18 mouse cellular contexts compared by ENCODE assay signal in the genomic region with DNA sequence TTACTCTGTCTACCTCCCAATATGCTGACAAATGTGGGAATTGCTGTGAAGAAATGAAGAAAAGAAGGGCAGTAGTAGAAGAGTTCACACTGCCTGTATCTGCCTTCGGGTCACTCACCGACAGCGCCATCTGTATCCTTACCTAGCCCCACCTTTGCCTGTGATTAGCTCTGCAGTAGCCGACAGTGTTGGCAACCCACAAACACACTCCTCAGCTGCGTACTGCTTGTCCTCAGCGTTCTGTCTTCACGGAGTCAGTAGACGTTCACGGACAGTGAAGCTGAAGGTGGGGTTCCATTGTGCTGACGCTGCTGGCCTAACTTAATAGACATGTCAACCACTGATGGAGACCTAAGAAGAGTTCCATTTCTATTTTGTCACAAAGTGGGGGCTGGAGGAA.
DNase-seq lines count a peak whose midpoint lies in the region; ATAC-seq and TF ChIP-seq lines count a peak whose summit lies in the region.
"Had no signal": no experiment of that assay in that cellular context is flagged by ENCODE, and none has a peak within 500 bp of the region (broad histone marks: within the 10 kb centered on the region; RNA-seq: fewer than 3 reads in every experiment).

No protein-coding gene starts in this region.

- no peak overlapping the region for H3K9ac ChIP-seq in forebrain, embryonic 13.5 days
- no peak overlapping the region for H3K9ac ChIP-seq in hindbrain, embryonic 13.5 days
- H3K9ac ChIP-seq in midbrain, embryonic 15.5 days = no peak overlapping the region
- H3K9ac ChIP-seq in hindbrain, postnatal 0 days (replicated peaks; ENCODE audit: low read length) = no peak overlapping the region

- WGBS in forebrain, embryonic 13.5 days = 87% methylated on average over 10 of the region's 10 CpGs
- WGBS in forebrain, embryonic 10.5 days = 93% methylated on average over 10 of the region's 10 CpGs
- WGBS in hindbrain, embryonic 13.5 days = 84% methylated on average over 10 of the region's 10 CpGs
- 94% methylated on average over 10 of the region's 10 CpGs for WGBS in hindbrain, embryonic 10.5 days
- WGBS in midbrain, embryonic 15.5 days = 66% methylated on average over 10 of the region's 10 CpGs
- WGBS in midbrain, embryonic 10.5 days = 93% methylated on average over 10 of the region's 10 CpGs
- WGBS in hindbrain, postnatal 0 days = 76% methylated on average over 10 of the region's 10 CpGs

- 0 out of 2 replicates have a peak, but pooled peaks cover 7% of the 10 kb centered on the region for H3K4me1 ChIP-seq in forebrain, embryonic 13.5 days
- H3K4me1 ChIP-seq in forebrain, embryonic 10.5 days = peaks cover 3% of the 10 kb centered on the region; the same call in 1 of the 2 replicates
- H3K4me1 ChIP-seq in hindbrain, embryonic 13.5 days (replicated peaks) = peaks cover 14% of the 10 kb centered on the region
- 0 out of 2 replicates have a peak, but pooled peaks cover 4% of the 10 kb centered on the region for H3K4me1 ChIP-seq in hindbrain, embryonic 10.5 days (replicated peaks)
- H3K4me1 ChIP-seq in midbrain, embryonic 15.5 days = no peaks in the 10 kb centered on the region
- 0 out of 2 replicates have a peak, but pooled peaks cover 7% of the 10 kb centered on the region for H3K4me1 ChIP-seq in midbrain, embryonic 10.5 days
- H3K4me1 ChIP-seq in hindbrain, postnatal 0 days (ENCODE audit: insufficient read depth, low read length) = no peaks in the 10 kb centered on the region

- DNase-seq in forebrain, embryonic 10.5 days (ENCODE audit: extremely low spot score, low spot score) = no peak
- DNase-seq in hindbrain, embryonic 10.5 days (ENCODE audit: low spot score) = no peak
- no peak for DNase-seq in midbrain, embryonic 10.5 days (ENCODE audit: low spot score)
- peak; percentile 10 for DNase-seq in hindbrain, postnatal 0 days (ENCODE audit: low spot score)
- DNase-seq in embryo, embryonic 10 days (ENCODE audit: low spot score) = no peak
- DNase-seq: adrenal gland, postnatal 10 days; cerebellum, adult 18-20 months; cerebellum, adult 9-11 months; cerebellum, postnatal 36 days; gastrocnemius, postnatal 36 days; heart, adult 18-20 months; heart, postnatal 10 days; kidney, adult 11 months had no signal

- no peaks in the 10 kb centered on the region; the same call in 1 of the 2 replicates for H3K36me3 ChIP-seq in forebrain, embryonic 13.5 days (ENCODE audit: poor library complexity, severe bottlenecking)
- H3K36me3 ChIP-seq in forebrain, embryonic 10.5 days (replicated peaks) = peaks cover 31% of the 10 kb centered on the region
- H3K36me3 ChIP-seq in hindbrain, embryonic 13.5 days = no peaks in the 10 kb centered on the region
- peaks cover 29% of the 10 kb centered on the region for H3K36me3 ChIP-seq in hindbrain, embryonic 10.5 days
- H3K36me3 ChIP-seq in midbrain, embryonic 15.5 days (replicated peaks) = no peaks in the 10 kb centered on the region
- H3K36me3 ChIP-seq in midbrain, embryonic 10.5 days = peaks cover 26% of the 10 kb centered on the region
- no peaks in the 10 kb centered on the region; the same call in 1 of the 2 replicates for H3K36me3 ChIP-seq in hindbrain, postnatal 0 days (ENCODE audit: insufficient read depth, low read length)

- H3K9me3 ChIP-seq in forebrain, embryonic 13.5 days (replicated peaks) = no peaks in the 10 kb centered on the region
- no peaks in the 10 kb centered on the region for H3K9me3 ChIP-seq in forebrain, embryonic 10.5 days
- H3K9me3 ChIP-seq in hindbrain, embryonic 13.5 days = no peaks in the 10 kb centered on the region
- H3K9me3 ChIP-seq in hindbrain, embryonic 10.5 days = no peaks in the 10 kb centered on the region
- H3K9me3 ChIP-seq in midbrain, embryonic 15.5 days = no peaks in the 10 kb centered on the region
- no peaks in the 10 kb centered on the region for H3K9me3 ChIP-seq in midbrain, embryonic 10.5 days (replicated peaks)
- no peaks in the 10 kb centered on the region for H3K9me3 ChIP-seq in hindbrain, postnatal 0 days (ENCODE audit: low read length)
- H3K9me3 ChIP-seq: embryonic facial prominence, embryonic 10.5 days; heart, embryonic 10.5 days had no signal

- peak overlapping the region; percentile 35; the same call in 1 of the 2 replicates for H3K27ac ChIP-seq in forebrain, embryonic 13.5 days
- no peak overlapping the region for H3K27ac ChIP-seq in forebrain, embryonic 10.5 days
- peak overlapping the region; percentile 18; the same call in 1 of the 2 replicates for H3K27ac ChIP-seq in hindbrain, embryonic 13.5 days
- no peak overlapping the region for H3K27ac ChIP-seq in hindbrain, embryonic 10.5 days
- H3K27ac ChIP-seq in midbrain, embryonic 15.5 days = no peak overlapping the region
- H3K27ac ChIP-seq in midbrain, embryonic 10.5 days (replicated peaks) = no peak overlapping the region
- H3K27ac ChIP-seq in hindbrain, postnatal 0 days = no peak overlapping the region
- H3K27ac ChIP-seq: embryonic facial prominence, embryonic 10.5 days; heart, embryonic 10.5 days had no signal

- TF ChIP-seq CTCF in hindbrain, postnatal 0 days (IDR thresholded peaks at IDR 0.05; ENCODE audit: low read depth) = no peak

- ATAC-seq in forebrain, embryonic 13.5 days = 0 out of 2 replicates have a peak, but pooled peaks have one; percentile 33
- no peak for ATAC-seq in hindbrain, embryonic 13.5 days (ENCODE audit: low FRiP score)
- 0 out of 2 replicates have a peak, but pooled peaks have one; percentile 18 for ATAC-seq in midbrain, embryonic 15.5 days (replicated peaks)
- ATAC-seq in hindbrain, postnatal 0 days = peak; percentile 31; the same call in 1 of the 2 replicates

- H3K4me3 ChIP-seq in forebrain, embryonic 13.5 days = no peak overlapping the region
- no peak overlapping the region for H3K4me3 ChIP-seq in forebrain, embryonic 10.5 days
- H3K4me3 ChIP-seq in hindbrain, embryonic 13.5 days = no peak overlapping the region
- H3K4me3 ChIP-seq in hindbrain, embryonic 10.5 days = no peak overlapping the region
- H3K4me3 ChIP-seq in midbrain, embryonic 15.5 days = no peak overlapping the region
- H3K4me3 ChIP-seq in midbrain, embryonic 10.5 days = no peak overlapping the region
- H3K4me3 ChIP-seq in hindbrain, postnatal 0 days (ENCODE audit: low read length) = no peak overlapping the region
- H3K4me3 ChIP-seq: embryonic facial prominence, embryonic 10.5 days; heart, embryonic 10.5 days had no signal

- H3K27me3 ChIP-seq in forebrain, embryonic 13.5 days = no peaks in the 10 kb centered on the region
- no peaks in the 10 kb centered on the region for H3K27me3 ChIP-seq in forebrain, embryonic 10.5 days (ENCODE audit: poor library complexity, severe bottlenecking)
- no peaks in the 10 kb centered on the region for H3K27me3 ChIP-seq in hindbrain, embryonic 13.5 days
- H3K27me3 ChIP-seq in hindbrain, embryonic 10.5 days (ENCODE audit: insufficient read depth, poor library complexity, severe bottlenecking) = no peaks in the 10 kb centered on the region
- no peaks in the 10 kb centered on the region for H3K27me3 ChIP-seq in midbrain, embryonic 15.5 days (replicated peaks)
- no peaks in the 10 kb centered on the region for H3K27me3 ChIP-seq in midbrain, embryonic 10.5 days (ENCODE audit: low read depth, poor library complexity, severe bottlenecking)
- no peaks in the 10 kb centered on the region for H3K27me3 ChIP-seq in hindbrain, postnatal 0 days (ENCODE audit: insufficient read depth, low read length)

- H3K4me2 ChIP-seq in forebrain, embryonic 13.5 days = no peak overlapping the region
- H3K4me2 ChIP-seq in hindbrain, embryonic 13.5 days = no peak overlapping the region
- no peak overlapping the region for H3K4me2 ChIP-seq in midbrain, embryonic 15.5 days
- no peak overlapping the region for H3K4me2 ChIP-seq in hindbrain, postnatal 0 days (ENCODE audit: low read depth, low read length)

Comparison
In these comparisons a context has a peak if more than half of its experiments do, and no peak if none do; other contexts are left out.
1. H3K27ac ChIP-seq: peak in forebrain, embryonic 13.5 days (single experiment) and hindbrain, embryonic 13.5 days (single experiment); none in forebrain, embryonic 10.5 days (single experiment), hindbrain, embryonic 10.5 days (single experiment), midbrain, embryonic 15.5 days (single experiment), midbrain, embryonic 10.5 days (single experiment) and hindbrain, postnatal 0 days (single experiment).